Mouse (Mus musculus) lung, adult 2 months (tissue): ENCODE results near the gene Glt1d1. TPM values are rescaled to one million over a fixed set of nuclear protein-coding genes. Genes with fewer than 3 reads are reported as not detected.

ENCODE experiments used
- DNase-seq: peaks from one replicate; pipeline ENCODE4 v3.0.0; 2022
- H3K4me1 ChIP-seq: fragments of 200-500 bp; 2 replicates; pipeline ENCODE4 v1.6.1; 2011; ENCODE audit warnings: low read length; ENCODE audit not compliant: control insufficient read depth, insufficient read depth
- H3K4me3 ChIP-seq: fragments of 200-500 bp; replicated peaks from 2 replicates; pipeline ENCODE3; 2011; ENCODE audit warnings: low read depth, mild to moderate bottlenecking, control low read depth, low read length; ENCODE audit errors: extremely low read depth
- CTCF ChIP-seq: fragments of 200-500 bp; IDR thresholded peaks from 2 replicates; pipeline ENCODE4 v1.5.1; 2011; ENCODE audit warnings: mild to moderate bottlenecking, low read length, control low read depth; ENCODE audit not compliant: insufficient read depth
- POLR2A ChIP-seq: fragments of 200-500 bp; IDR thresholded peaks from 2 replicates; pipeline ENCODE4 v1.6.1; 2011; ENCODE audit warnings: low read depth, mild to moderate bottlenecking, control low read depth, low read length, borderline replicate concordance; ENCODE audit errors: extremely low read depth
- WGBS: fragments of 180-500 bp; shearing (Covaris S2); methylation state at CpG from one replicate; pipeline ENCODE4 v1.1.7; 2018; 5-methylcytosine and 5-hydroxymethylcytosine counted together
- polyA plus RNA-seq: library from polyadenylated mRNA; depleted of rRNA; stranded (reverse); fragments of >200 nt; gene quantifications from 2 replicates; pipeline ENCODE4 v1.2.3, GENCODE M21; 2012

The Glt1d1 gene
- polyA plus RNA-seq, 1 experiment: 0.72 TPM

DNA sequence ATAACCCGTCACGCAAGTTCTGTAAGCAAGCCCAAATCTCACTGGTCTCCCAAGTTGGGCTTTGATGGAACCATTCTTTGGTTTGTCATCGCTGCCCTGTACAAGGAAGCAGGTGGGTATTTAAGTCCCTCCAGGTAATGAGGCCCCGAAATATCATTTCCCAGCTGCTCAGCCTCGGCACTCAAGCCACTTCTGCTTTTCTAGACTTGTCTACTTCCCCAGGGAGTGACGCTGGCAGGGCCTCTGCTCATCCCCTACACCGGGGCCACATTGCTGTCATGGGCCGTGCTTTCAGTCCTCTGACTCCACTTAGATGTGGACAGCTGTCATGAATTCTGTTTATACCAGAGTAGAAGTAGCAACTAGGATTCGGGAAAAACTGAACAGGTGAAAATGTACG, 11.0 kb upstream of the Glt1d1 start:
- peaks cover 3% of the 10 kb centered on the region for H3K4me1 ChIP-seq
- DNase-seq: no peak
- WGBS: 66% methylated on average over 10 of the region's 10 CpGs

DNA sequence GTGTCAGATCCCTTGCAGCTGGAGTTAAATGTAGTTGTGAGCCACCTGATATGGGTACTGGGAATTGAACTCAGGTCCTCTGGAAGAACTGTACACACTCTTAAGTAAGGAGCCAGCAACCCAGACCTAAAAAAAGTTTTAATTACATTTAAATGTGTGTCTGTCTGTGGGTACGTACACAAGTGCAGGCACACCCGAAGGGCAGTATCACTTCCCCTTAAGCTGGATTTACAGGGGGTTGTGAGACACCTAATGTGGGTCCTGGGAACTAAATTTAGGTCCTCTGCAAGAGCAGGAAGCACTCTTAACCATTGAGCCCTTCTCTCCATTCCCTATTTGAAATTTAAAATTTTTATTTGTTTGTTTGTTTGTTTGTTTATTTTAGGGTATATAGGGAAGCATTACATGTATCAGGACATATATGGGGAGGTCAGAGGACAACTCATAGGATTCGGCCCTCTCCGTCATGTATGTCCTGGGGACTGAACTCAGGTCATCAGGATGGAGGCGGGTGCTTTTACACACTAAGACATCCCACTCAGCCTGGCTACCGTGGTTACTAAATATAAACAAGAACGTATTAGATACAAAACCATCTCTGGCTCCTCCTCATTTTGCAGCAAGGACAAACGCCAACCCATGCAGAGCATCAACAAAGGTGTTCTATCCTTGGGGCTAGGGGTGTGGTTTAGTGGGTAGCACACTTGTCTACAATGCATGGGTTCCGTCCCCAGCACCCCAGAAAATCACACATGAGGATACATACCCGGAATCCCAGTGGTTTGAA, 7.4 kb upstream of the Glt1d1 start:
- no peak for DNase-seq
- TF ChIP-seq CTCF (no peak), POLR2A (no peak)
- WGBS: 67% methylated on average over 10 of the region's 10 CpGs
- Histone ChIP-seq H3K4me1 (no peaks in the 10 kb centered on the region), H3K4me3 (no peak overlapping the region)

More for the DNA sequence above, 11.0 kb upstream of the Glt1d1 start:
- no peak overlapping the region for H3K4me3 ChIP-seq
- no peak for TF ChIP-seq POLR2A
- TF ChIP-seq CTCF: no peak

GRCm38 (mm10) chr5:127627242-127627641, 4.8 kb upstream of the Glt1d1 start:
- no peak for DNase-seq
- TF ChIP-seq CTCF (no peak), POLR2A (no peak)
- Histone ChIP-seq H3K4me1 (no peaks in the 10 kb centered on the region), H3K4me3 (no peak overlapping the region)
- WGBS: 82% methylated on average over 12 of the region's 12 CpGs

DNA sequence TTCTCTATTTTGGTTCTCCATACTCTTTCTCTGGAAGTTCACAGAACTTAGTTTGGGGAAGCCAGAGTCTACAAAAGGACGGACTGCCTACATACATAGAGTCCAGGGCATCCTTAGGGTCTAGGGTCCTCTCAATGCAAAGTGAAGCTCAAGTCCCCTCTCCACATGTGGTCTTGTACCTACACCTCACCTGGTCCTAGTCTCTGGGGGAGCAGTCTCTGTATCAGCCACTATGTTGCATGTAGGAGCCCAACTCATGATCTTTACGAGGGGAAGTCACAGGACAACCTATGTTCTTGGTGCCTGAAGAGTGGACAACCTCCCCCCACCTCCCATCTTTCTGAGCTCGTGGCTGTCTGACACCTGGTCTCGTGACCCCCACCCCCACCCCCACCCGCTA, 391 bp upstream of the Glt1d1 start:
- no peaks in the 10 kb centered on the region for H3K4me1 ChIP-seq
- 21% methylated on average over 5 of the region's 5 CpGs for WGBS
- H3K4me3 ChIP-seq: no peak overlapping the region
- no peak for TF ChIP-seq POLR2A
- DNase-seq: no peak

- WGBS: 17% methylated on average over 4 of the region's 4 CpGs
- TF ChIP-seq POLR2A (no peak), CTCF (no peak)
- no peaks in the 10 kb centered on the region for H3K4me1 ChIP-seq
- H3K4me3 ChIP-seq: no peak overlapping the region
- no peak for DNase-seq
Observed at GRCm38 (mm10) chr5:127633188-127633587, 1.1 kb downstream of the Glt1d1 start.

- no peak for DNase-seq
- H3K4me3 ChIP-seq: no peak overlapping the region
- TF ChIP-seq POLR2A (no peak), CTCF (no peak)
- H3K4me1 ChIP-seq: no peaks in the 10 kb centered on the region
- WGBS: 76% methylated on average over 7 of the region's 7 CpGs
Observed at GRCm38 (mm10) chr5:127633666-127634065, 1.6 kb downstream of the Glt1d1 start.

GRCm38 (mm10) chr5:127637622-127638021, 5.6 kb downstream of the Glt1d1 start:
- WGBS: 63% methylated on average over 4 of the region's 4 CpGs

GRCm38 (mm10) chr5:127638177-127638576, 6.1 kb downstream of the Glt1d1 start:
- TF ChIP-seq POLR2A (no peak), CTCF (no peak)
- Histone ChIP-seq H3K4me3 (no peak overlapping the region), H3K4me1 (no peaks in the 10 kb centered on the region)
- whole genome bisulfite sequencing: 77% methylated on average over 2 of the region's 2 CpGs
- DNase-seq: no peak

More at GRCm38 (mm10) chr5:127637622-127638021, 5.6 kb downstream of the Glt1d1 start:
- no peaks in the 10 kb centered on the region for H3K4me1 ChIP-seq
- no peak overlapping the region for H3K4me3 ChIP-seq
- DNase-seq: no peak
- TF ChIP-seq CTCF: no peak
- TF ChIP-seq POLR2A: no peak

DNA sequence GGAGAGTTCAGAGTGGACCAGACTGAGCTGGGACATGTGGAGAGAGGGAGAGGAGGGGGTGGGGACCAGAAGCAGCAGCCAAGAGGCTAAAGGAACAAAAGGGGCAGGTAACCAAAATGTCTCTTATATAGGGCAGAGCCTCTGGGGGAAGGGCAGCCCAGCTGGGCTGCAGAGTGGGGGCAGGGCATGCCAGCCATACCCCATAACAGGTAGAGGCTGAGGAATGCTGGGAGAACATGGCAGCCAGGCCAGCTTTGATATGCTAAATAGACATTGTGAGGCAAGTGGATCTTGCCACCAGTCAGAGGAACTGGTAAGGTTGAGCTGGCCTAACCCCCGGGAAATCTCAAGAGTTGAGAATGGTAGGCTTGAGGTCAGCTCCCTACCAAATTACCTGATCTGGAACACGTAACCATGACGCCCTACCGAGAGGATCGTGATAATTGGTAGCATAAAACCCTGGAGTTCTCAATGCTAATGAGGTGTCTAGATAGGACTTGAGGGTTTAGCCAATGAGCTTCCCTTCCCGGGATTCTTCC, 7.1 kb downstream of the Glt1d1 start:
- no peak overlapping the region for H3K4me3 ChIP-seq
- no peaks in the 10 kb centered on the region for H3K4me1 ChIP-seq
- 84% methylated on average over 6 of the region's 6 CpGs for WGBS
- TF ChIP-seq CTCF: no peak
- no peak for TF ChIP-seq POLR2A
- no peak for DNase-seq

DNA sequence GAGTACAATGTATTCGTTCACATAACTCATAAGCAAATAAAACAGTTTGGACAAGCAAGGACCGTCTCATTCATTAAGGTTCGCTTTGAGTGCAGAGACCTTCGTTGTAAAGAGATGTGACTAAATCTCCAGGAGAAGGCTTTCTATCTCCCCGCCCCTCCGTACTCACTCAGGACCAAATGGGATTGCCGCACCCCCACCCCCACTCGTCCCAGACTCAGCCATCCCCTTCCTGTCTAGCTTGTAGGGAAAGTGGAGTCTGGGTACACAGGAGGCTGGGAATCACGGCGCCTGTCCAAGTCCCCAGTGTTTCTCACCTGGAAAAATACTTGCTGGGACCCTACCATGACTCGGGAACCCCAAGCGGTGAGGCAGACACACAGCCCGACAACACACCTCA, 7.6 kb downstream of the Glt1d1 start:
- WGBS: 90% methylated on average over 13 of the region's 13 CpGs
- H3K4me1 ChIP-seq: no peaks in the 10 kb centered on the region
- TF ChIP-seq CTCF (no peak), POLR2A (no peak)
- no peak overlapping the region for H3K4me3 ChIP-seq
- no peak for DNase-seq
